Mouse (Mus musculus): ENCODE measurements around the gene Stard3nl. TPM values are rescaled to one million over a fixed set of nuclear protein-coding genes. Genes with fewer than 3 reads are reported as not detected.

Gene Stard3nl
- total RNA-seq (2023), result 22.5 TPM

GRCm38 (mm10) chr13:19395688-19396354, at the start of gene Stard3nl:
Stard3nl (minus strand) TSS chr13:19395795.

Other genes with a start within 250 kb of the Stard3nl start
- not detected for gene Epdr1, start 224.1 kb upstream of the Stard3nl start, total RNA-seq (2023)
- not detected for gene Sfrp4, start 227.3 kb upstream of the Stard3nl start, total RNA-seq (2023)